In genomic region chr3:26971276-26971675, GRCm38 (mm10) we compare ENCODE assay signal across 23 mouse cellular contexts.
DNase-seq lines count a peak whose midpoint lies in the region; ATAC-seq and TF ChIP-seq lines count a peak whose summit lies in the region.
"Had no signal": no experiment of that assay in that cellular context is flagged by ENCODE, and none has a peak within 500 bp of the region (broad histone marks: within the 10 kb centered on the region; RNA-seq: fewer than 3 reads in every experiment).

No protein-coding gene starts in this region.

- TF ChIP-seq POLR2A in kidney, adult 2 months (IDR thresholded peaks at IDR 0.05; ENCODE audit: low read depth, low read length) = no peak

- no peak overlapping the region for H3K27ac ChIP-seq in kidney, adult 2 months (ENCODE audit: insufficient read depth, low read depth, low read length)
- H3K27ac ChIP-seq in kidney, embryonic 16.5 days (ENCODE audit: low read length) = no peak overlapping the region
- H3K27ac ChIP-seq: forebrain, embryonic 10.5 days; forebrain, embryonic 13.5 days; gastrocnemius, adult 2 months; heart, adult 2 months; heart, embryonic 10.5 days; heart, embryonic 13.5 days; hindbrain, embryonic 15.5 days had no signal

- DNase-seq in heart, adult 11 months = peak; percentile 48
- DNase-seq in heart, adult 18-20 months = no peak
- DNase-seq in kidney, adult 2 months = peak; percentile 85
- DNase-seq in kidney, postnatal 10 days = no peak
- DNase-seq in urinary bladder, postnatal 14 days (ENCODE audit: low spot score) = no peak
- no peak for DNase-seq in frontal cortex, postnatal 10 days (ENCODE audit: low spot score in 2 of 2)
- no peak for DNase-seq in ovary, postnatal 14 days (ENCODE audit: low spot score)
- DNase-seq: cerebellum, adult 11-12 months; cerebellum, adult 8-10 months; cerebellum, postnatal 36 days; gastrocnemius, adult 2 months; gastrocnemius, postnatal 14 days; heart, adult 2 months; heart, postnatal 14 days; heart, postnatal 4 days had no signal

- peaks cover 3% of the 10 kb centered on the region for H3K4me1 ChIP-seq in kidney, adult 2 months (ENCODE audit: control insufficient read depth, insufficient read depth, low read length)
- no peaks in the 10 kb centered on the region for H3K4me1 ChIP-seq in kidney, embryonic 16.5 days (ENCODE audit: insufficient read depth, low read length)
- H3K4me1 ChIP-seq: forebrain, embryonic 10.5 days; forebrain, embryonic 13.5 days; heart, embryonic 10.5 days; hindbrain, embryonic 15.5 days had no signal

- H3K4me3 ChIP-seq in kidney, adult 2 months (ENCODE audit: insufficient read depth, low read depth, low read length) = no peak overlapping the region
- H3K4me3 ChIP-seq in kidney, embryonic 16.5 days (ENCODE audit: low read length) = no peak overlapping the region
- H3K4me3 ChIP-seq: forebrain, embryonic 10.5 days; forebrain, embryonic 13.5 days; gastrocnemius, adult 2 months; heart, adult 2 months; heart, embryonic 10.5 days; heart, embryonic 13.5 days; hindbrain, embryonic 15.5 days had no signal

- 21% methylated on average over 1 of the region's 1 CpGs for WGBS in kidney, adult 2 months
- 32% methylated on average over 1 of the region's 1 CpGs for WGBS in kidney, embryonic 16.5 days

- no peak overlapping the region for H3K4me2 ChIP-seq in kidney, embryonic 16.5 days (replicated peaks; ENCODE audit: low read depth, low read length)
- H3K4me2 ChIP-seq: forebrain, embryonic 13.5 days; heart, embryonic 13.5 days; hindbrain, embryonic 15.5 days had no signal

- no peaks in the 10 kb centered on the region for H3K27me3 ChIP-seq in kidney, adult 2 months (replicated peaks; ENCODE audit: control insufficient read depth, insufficient read depth, low read length)
- H3K27me3 ChIP-seq in kidney, embryonic 16.5 days (ENCODE audit: insufficient read depth, low read length) = no peaks in the 10 kb centered on the region
- H3K27me3 ChIP-seq: forebrain, embryonic 13.5 days; heart, embryonic 13.5 days; hindbrain, embryonic 15.5 days had no signal

- no peak for TF ChIP-seq CTCF in kidney, adult 2 months (conservative IDR thresholded peaks at IDR 0.05; ENCODE audit: insufficient read depth, insufficient read length, low read depth, low read length)

- ATAC-seq in kidney, embryonic 16.5 days (ENCODE audit: low FRiP score, low TSS enrichment) = peak; percentile 72; the same call in 1 of the 2 replicates
- ATAC-seq: activated CD4-positive, CD25-positive, alpha-beta regulatory T cell, adult 4 months; forebrain, embryonic 13.5 days; forebrain, embryonic 16.5 days had no signal

- H3K9ac ChIP-seq in kidney, embryonic 16.5 days (replicated peaks; ENCODE audit: low read length) = no peak overlapping the region
- H3K9ac ChIP-seq: forebrain, embryonic 13.5 days; heart, embryonic 13.5 days; hindbrain, embryonic 15.5 days had no signal

- no peaks in the 10 kb centered on the region for H3K36me3 ChIP-seq in kidney, adult 2 months (ENCODE audit: control insufficient read depth, insufficient read depth, low read length)
- H3K36me3 ChIP-seq in kidney, embryonic 16.5 days (ENCODE audit: insufficient read depth, low read length) = no peaks in the 10 kb centered on the region
- H3K36me3 ChIP-seq: forebrain, embryonic 10.5 days; heart, embryonic 10.5 days; heart, embryonic 13.5 days; hindbrain, embryonic 15.5 days had no signal

- no peaks in the 10 kb centered on the region for H3K9me3 ChIP-seq in kidney, embryonic 16.5 days (ENCODE audit: low read length)
- H3K9me3 ChIP-seq: forebrain, embryonic 10.5 days; forebrain, embryonic 13.5 days; heart, embryonic 10.5 days; heart, embryonic 13.5 days; hindbrain, embryonic 15.5 days had no signal

Comparison
In these comparisons a context has a peak if more than half of its experiments do, and no peak if none do; other contexts are left out.
1. DNase-seq: peak in heart, adult 11 months (single experiment) and kidney, adult 2 months (single experiment); none in heart, adult 18-20 months (0 of 2), kidney, postnatal 10 days (single experiment), urinary bladder, postnatal 14 days (single experiment), frontal cortex, postnatal 10 days (0 of 2) and ovary, postnatal 14 days (single experiment).